Mouse (Mus musculus) ES-Bruce4 (cell line): ENCODE results near the gene Fxyd4.

Source experiments
- CTCF ChIP-seq: IDR thresholded peaks from one replicate; pipeline ENCODE4 v1.8.1; 2011; ENCODE audit warnings: low read depth, low read length
- POLR2A ChIP-seq: IDR thresholded peaks from one replicate; pipeline ENCODE4 v1.8.1; 2011; ENCODE audit warnings: low read length; ENCODE audit not compliant: insufficient read depth

- no peak for TF ChIP-seq POLR2A
- TF ChIP-seq CTCF, result no peak
Measured at GRCm38 (mm10) chr6:117963201-117963600, 25.7 kb upstream of the Fxyd4 start.
